Mouse (Mus musculus) limb, embryonic 10.5 days (tissue): ENCODE measurements around the gene Ergic2. TPM values are rescaled to one million over a fixed set of nuclear protein-coding genes. Genes with fewer than 3 reads are reported as not detected.
A peak's percentile ranks its signal among the peaks of the same experiment; 100 is the strongest.
"Not testable (repeated sequence)": the region's sequence is repeated elsewhere in the genome, so short reads cannot be mapped to it uniquely, and the experiment has no call there.

Experiments used
- DNase-seq: peaks from one replicate; pipeline ENCODE4 v3.0.0-alpha.2; 2017; ENCODE audit warnings: low spot score
- H3K27ac ChIP-seq: fragments of 300-500 bp; sonication (generic); 2 replicates; pipeline ENCODE4 v1.5.1; 2016; ENCODE audit warnings: mild to moderate bottlenecking
- H3K27me3 ChIP-seq: fragments of 300-500 bp; sonication (generic); 2 replicates; pipeline ENCODE4 v1.6.1; 2016; ENCODE audit warnings: low read depth, mild to moderate bottlenecking; ENCODE audit not compliant: poor library complexity, severe bottlenecking
- H3K36me3 ChIP-seq: fragments of 300-500 bp; sonication (generic); 2 replicates; pipeline ENCODE4 v1.6.1; 2016; ENCODE audit warnings: mild to moderate bottlenecking, moderate library complexity
- H3K4me1 ChIP-seq: fragments of 300-500 bp; sonication (generic); 2 replicates; pipeline ENCODE4 v1.6.1; 2016
- H3K4me3 ChIP-seq: fragments of 300-500 bp; sonication (generic); 2 replicates; pipeline ENCODE4 v1.5.1; 2016; ENCODE audit warnings: mild to moderate bottlenecking, moderate library complexity
- H3K9me3 ChIP-seq: fragments of 300-500 bp; sonication (generic); replicated peaks from 2 replicates; pipeline ENCODE4 v1.6.1; 2016; ENCODE audit warnings: mild to moderate bottlenecking
- WGBS: fragments of 180-500 bp; shearing (Covaris S2); methylation state at CpG from one replicate; pipeline ENCODE4 v1.1.7; 2016; 5-methylcytosine and 5-hydroxymethylcytosine counted together
- polyA plus RNA-seq: library from polyadenylated mRNA; unstranded; fragments of >200 nt; fragmentation: Nextera tagmentation; extraction: Ambion mirVana; gene quantifications from 2 replicates; pipeline ENCODE4 v1.2.1, GENCODE M21; 2016

Gene Ergic2
- polyA plus RNA-seq, 1 experiment from 2014 or later, result 191 TPM

DNA sequence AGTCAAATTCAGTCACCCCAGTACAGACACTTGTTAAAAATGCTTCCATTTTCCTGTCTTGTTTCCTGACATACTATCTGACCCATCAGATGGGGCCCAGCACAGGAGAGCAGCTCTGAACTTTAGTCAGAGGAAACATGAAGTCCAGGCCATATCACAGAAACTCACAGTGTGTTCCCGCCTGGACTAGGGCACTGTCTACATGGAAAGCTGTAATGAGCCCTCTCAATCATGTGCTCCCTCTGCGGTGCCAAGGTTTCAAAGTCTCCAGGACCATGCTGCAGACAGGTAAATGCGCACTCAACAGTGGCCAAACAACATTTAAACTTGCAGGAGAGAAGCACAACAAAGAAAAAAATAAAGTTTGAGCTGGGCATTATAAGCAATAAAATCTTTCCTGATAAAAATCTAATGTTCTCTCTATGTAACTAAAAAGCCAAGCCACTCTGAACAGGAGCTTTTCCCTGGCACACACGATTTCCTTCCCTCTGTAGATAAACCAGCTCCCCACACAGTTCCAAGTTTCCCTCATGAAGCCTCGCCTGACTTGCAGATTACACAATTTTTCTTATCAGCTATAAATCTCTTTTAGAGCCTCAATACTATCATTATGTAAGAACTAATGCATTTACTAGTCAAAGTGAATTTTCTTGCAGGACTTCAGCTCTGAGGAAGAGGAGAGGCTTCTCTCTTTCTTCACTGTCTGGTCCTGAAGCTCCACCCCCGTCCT, 18.0 kb downstream of the Ergic2 start:
- H3K4me1 ChIP-seq, result no peaks in the 10 kb centered on the region

GRCm38 (mm10) chr6:148185694-148186093, 26.5 kb downstream of the Ergic2 start:
- no peak overlapping the region for H3K27ac ChIP-seq
- no peaks in the 10 kb centered on the region for H3K4me1 ChIP-seq
- peaks cover 99% of the 10 kb centered on the region for H3K36me3 ChIP-seq
- no peak for DNase-seq
- 89% methylated on average over 1 of the region's 1 CpGs for whole genome bisulfite sequencing
- H3K4me3 ChIP-seq, result no peak overlapping the region
- H3K9me3 ChIP-seq, result no peaks in the 10 kb centered on the region
- no peaks in the 10 kb centered on the region for H3K27me3 ChIP-seq

More for the DNA sequence above, 18.0 kb downstream of the Ergic2 start:
- Histone ChIP-seq H3K4me3 (no peak overlapping the region), H3K9me3 (no peaks in the 10 kb centered on the region), H3K36me3 (peaks cover 89% of the 10 kb centered on the region), H3K27me3 (no peaks in the 10 kb centered on the region), H3K27ac (no peak overlapping the region)
- WGBS, result 90% methylated on average over 6 of the region's 6 CpGs
- DNase-seq, result no peak

- Histone ChIP-seq H3K36me3 (no peaks in the 10 kb centered on the region), H3K4me1 (no peaks in the 10 kb centered on the region), H3K4me3 (no peak overlapping the region), H3K9me3 (0 out of 2 replicates have a peak, but pooled peaks cover 2% of the 10 kb centered on the region), H3K27me3 (no peaks in the 10 kb centered on the region), H3K27ac (no peak overlapping the region)
- WGBS, result 95% methylated on average over 3 of the region's 3 CpGs
- DNase-seq, result no peak
These were observed 39.3 kb downstream of the Ergic2 start for GRCm38 (mm10) chr6:148172904-148173303.

DNA sequence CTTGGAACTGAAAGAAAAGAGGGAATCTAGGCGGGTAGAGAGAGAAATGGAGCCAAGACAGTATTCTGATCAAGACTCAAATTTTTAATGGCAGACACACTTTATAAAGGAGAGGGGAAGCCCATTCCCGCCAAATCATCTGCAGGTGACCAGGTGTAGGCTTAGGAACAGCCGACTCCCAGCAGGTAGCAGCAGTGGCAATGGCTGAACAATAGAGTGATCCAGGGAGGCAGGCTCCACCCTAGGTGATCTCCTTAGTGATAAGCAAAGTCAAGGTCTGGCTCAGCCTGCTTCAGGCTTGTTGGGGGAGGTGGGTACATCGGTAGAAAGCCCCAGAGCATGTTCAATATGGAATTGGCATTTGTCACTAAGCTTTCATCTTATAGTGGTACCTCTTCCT, 59.9 kb downstream of the Ergic2 start:
- H3K27ac ChIP-seq, H3K4me1 ChIP-seq, H3K27me3 ChIP-seq, DNase-seq, H3K4me3 ChIP-seq, H3K9me3 ChIP-seq, H3K36me3 ChIP-seq: not testable (repeated sequence)
- 68% methylated on average over 4 of the region's 4 CpGs for WGBS

DNA sequence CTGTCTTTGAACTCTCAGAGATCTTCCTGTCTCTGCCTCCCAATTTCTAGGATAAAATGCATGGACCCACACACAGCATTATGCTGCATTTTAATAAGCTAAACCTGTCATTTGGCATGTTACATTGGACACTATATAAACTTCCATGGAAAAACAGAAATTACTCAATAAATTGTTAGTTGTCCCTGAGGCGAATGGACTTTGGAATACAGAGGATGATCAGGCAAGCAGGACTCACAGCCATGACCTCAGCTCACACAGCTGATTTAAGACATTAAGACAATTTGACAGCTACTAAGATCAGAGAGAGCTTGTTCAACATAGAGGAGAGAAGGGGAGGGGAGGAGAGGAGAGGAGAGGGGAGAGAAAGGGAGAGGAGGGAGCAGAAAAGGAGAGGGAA, 69.8 kb downstream of the Ergic2 start:
- WGBS, result 96% methylated on average over 1 of the region's 1 CpGs
- H3K27ac ChIP-seq, result no peak overlapping the region
- no peaks in the 10 kb centered on the region for H3K36me3 ChIP-seq

DNA sequence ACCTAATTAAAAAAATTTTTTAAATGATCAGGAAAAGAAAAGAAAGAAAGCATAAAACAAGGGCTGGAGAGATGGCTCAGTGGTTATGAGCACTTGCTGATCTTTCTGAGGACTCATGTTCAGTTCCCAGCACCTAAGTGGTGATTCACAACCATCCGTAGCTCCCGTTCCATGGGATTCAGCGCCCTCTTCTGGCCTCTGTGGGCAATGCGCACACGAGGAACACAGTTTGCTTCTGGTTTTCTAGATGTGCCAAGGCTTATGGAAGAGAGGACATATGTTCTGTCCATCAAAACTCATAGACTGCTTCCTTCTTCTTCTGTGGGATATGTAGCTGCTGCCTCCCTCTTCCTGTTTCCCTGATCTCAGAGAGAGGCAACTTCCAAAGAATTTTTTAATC, 70.3 kb downstream of the Ergic2 start:
- Histone ChIP-seq H3K27me3 (no peaks in the 10 kb centered on the region), H3K4me3 (no peak overlapping the region), H3K36me3 (no peaks in the 10 kb centered on the region), H3K27ac (no peak overlapping the region), H3K4me1 (no peaks in the 10 kb centered on the region), H3K9me3 (no peaks in the 10 kb centered on the region)
- no peak for DNase-seq
- WGBS, result 79% methylated on average over 5 of the region's 5 CpGs

More for the DNA sequence above, 69.8 kb downstream of the Ergic2 start:
- no peaks in the 10 kb centered on the region for H3K9me3 ChIP-seq
- DNase-seq, result no peak
- H3K27me3 ChIP-seq, result no peaks in the 10 kb centered on the region
- no peaks in the 10 kb centered on the region for H3K4me1 ChIP-seq
- H3K4me3 ChIP-seq, result no peak overlapping the region

GRCm38 (mm10) chr6:148139288-148139995, 72.7 kb downstream of the Ergic2 start:
- Histone ChIP-seq H3K4me1 (no peaks in the 10 kb centered on the region), H3K36me3 (no peaks in the 10 kb centered on the region), H3K27me3 (no peaks in the 10 kb centered on the region), H3K27ac (no peak overlapping the region), H3K4me3 (no peak overlapping the region), H3K9me3 (no peaks in the 10 kb centered on the region)
- 88% methylated on average over 6 of the region's 6 CpGs for WGBS
- no peak for DNase-seq

GRCm38 (mm10) chr6:148135769-148136382, 76.3 kb downstream of the Ergic2 start:
- Histone ChIP-seq H3K27me3 (no peaks in the 10 kb centered on the region), H3K36me3 (no peaks in the 10 kb centered on the region), H3K9me3 (no peaks in the 10 kb centered on the region), H3K27ac (no peak overlapping the region), H3K4me1 (no peaks in the 10 kb centered on the region), H3K4me3 (no peak overlapping the region)
- peak; percentile 80 for DNase-seq
- 33% methylated on average over 9 of the region's 9 CpGs for WGBS

DNA sequence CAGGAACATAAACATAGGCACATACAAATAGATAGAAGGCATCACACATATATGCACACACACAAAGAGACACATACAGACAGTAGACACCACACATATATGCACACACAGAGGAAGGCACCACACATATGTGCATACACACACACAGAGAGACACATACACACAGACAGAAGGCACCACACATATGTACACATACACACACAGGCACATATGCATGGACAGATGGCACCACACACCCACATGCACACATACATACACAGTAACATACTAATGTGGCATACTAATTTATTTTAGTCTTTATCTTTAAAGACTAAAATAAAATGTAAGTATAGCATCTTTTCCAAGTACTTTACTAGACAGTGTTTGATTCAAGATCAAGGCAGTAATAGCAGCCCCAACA, 78.6 kb downstream of the Ergic2 start:
- no peaks in the 10 kb centered on the region for H3K27me3 ChIP-seq
- no peak for DNase-seq
- no peaks in the 10 kb centered on the region for H3K9me3 ChIP-seq
- H3K4me3 ChIP-seq, result no peak overlapping the region
- H3K36me3 ChIP-seq, result no peaks in the 10 kb centered on the region
- no peak overlapping the region for H3K27ac ChIP-seq
- H3K4me1 ChIP-seq, result no peaks in the 10 kb centered on the region

DNA sequence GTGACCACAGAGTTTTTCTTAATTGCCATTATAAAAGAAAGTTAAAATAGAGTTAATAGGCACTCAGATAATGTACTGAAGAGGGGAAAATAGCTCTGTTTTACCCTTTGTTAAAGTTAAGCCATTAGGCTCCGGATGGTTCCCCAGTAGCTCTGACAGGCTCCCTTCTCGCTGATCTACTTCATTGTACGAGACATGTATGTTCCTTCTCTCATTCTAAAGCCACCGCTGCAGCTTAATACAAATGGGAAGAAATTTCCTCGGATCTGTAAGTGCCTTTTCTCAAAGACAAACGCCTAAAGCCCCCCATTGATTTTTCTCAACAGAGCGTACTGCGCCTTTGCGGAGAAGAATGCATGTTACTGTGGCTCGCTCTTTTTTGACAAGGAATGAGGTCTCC, 79.9 kb downstream of the Ergic2 start:
- no peaks in the 10 kb centered on the region for H3K4me1 ChIP-seq
- WGBS, result 84% methylated on average over 10 of the region's 10 CpGs
- no peak overlapping the region for H3K4me3 ChIP-seq

More for the DNA sequence above, 79.9 kb downstream of the Ergic2 start:
- H3K27me3 ChIP-seq, result no peaks in the 10 kb centered on the region
- no peaks in the 10 kb centered on the region for H3K9me3 ChIP-seq
- no peak for DNase-seq
- no peaks in the 10 kb centered on the region for H3K36me3 ChIP-seq
- H3K27ac ChIP-seq, result no peak overlapping the region

Other genes starting within 250 kb of the Ergic2 start
- gene Far2, start 165.1 kb downstream of the Ergic2 start, polyA plus RNA-seq, result 1.3 and 1.6 TPM in 2 replicates
- 0.26 and 1.2 TPM in 2 replicates for gene Tmtc1, start 232.0 kb upstream of the Ergic2 start, polyA plus RNA-seq